Mouse (Mus musculus) macrophage (primary cell): Measurements from ENCODE around the gene Fer. TPM values are rescaled to one million over a fixed set of nuclear protein-coding genes. Genes with fewer than 3 reads are reported as not detected.

ENCODE experiments used
- H3K27ac ChIP-seq: fragments of 350-480 bp; formaldehyde crosslinking; 2 replicates; pipeline ENCODE4 v1.9.0; 2021
- H3K36me3 ChIP-seq: fragments of 350-480 bp; formaldehyde crosslinking; 2 replicates; pipeline ENCODE4 v1.9.0; 2021; ENCODE audit errors: inconsistent target
- H3K4me3 ChIP-seq: fragments of 350-480 bp; formaldehyde crosslinking; 2 replicates; pipeline ENCODE4 v1.9.0; 2021; ENCODE audit errors: inconsistent target
- H3K79me2 ChIP-seq: fragments of 350-480 bp; formaldehyde crosslinking; 2 replicates; pipeline ENCODE4 v1.9.0; 2021; ENCODE audit errors: inconsistent target
- WGBS: methylation state at CpG from one replicate; pipeline ENCODE4 v1.1.7; 2026; ENCODE audit warnings: inconsistent platforms; ENCODE audit not compliant: missing documents; 5-methylcytosine and 5-hydroxymethylcytosine counted together
- polyA plus RNA-seq: library from polyadenylated mRNA; stranded (reverse); fragments of 250-400 nt; gene quantifications from 3 replicates; pipeline ENCODE4 v1.2.4, GENCODE M21; 2018; ENCODE audit warnings: inconsistent platforms

Fer gene
- polyA plus RNA-seq, 1 experiment from 2014 or later: 24.8 TPM

GRCm38 (mm10) chr17:63974253-63974652, 111.4 kb downstream of the Fer start:
- WGBS: 100% methylated on average over 5 of the region's 5 CpGs
- H3K27ac ChIP-seq: no peak overlapping the region
- no peaks in the 10 kb centered on the region for H3K36me3 ChIP-seq
- H3K4me3 ChIP-seq: no peak overlapping the region
- H3K79me2 ChIP-seq: no peaks in the 10 kb centered on the region

- Histone ChIP-seq H3K36me3 (no peaks in the 10 kb centered on the region), H3K79me2 (no peaks in the 10 kb centered on the region), H3K27ac (no peak overlapping the region), H3K4me3 (no peak overlapping the region)
- WGBS: 93% methylated on average over 4 of the region's 4 CpGs
Observed at GRCm38 (mm10) chr17:63978794-63979571, 116.1 kb downstream of the Fer start.

- Histone ChIP-seq H3K79me2 (no peaks in the 10 kb centered on the region), H3K27ac (no peak overlapping the region), H3K4me3 (no peak overlapping the region), H3K36me3 (no peaks in the 10 kb centered on the region)
- 86% methylated on average over 3 of the region's 3 CpGs for WGBS
Observed at GRCm38 (mm10) chr17:63980167-63980566, 117.3 kb downstream of the Fer start.

- WGBS: 55% methylated on average over 2 of the region's 2 CpGs
Observed at GRCm38 (mm10) chr17:63988710-63989109, 125.8 kb downstream of the Fer start.

GRCm38 (mm10) chr17:63991160-63991559, 128.3 kb downstream of the Fer start:
- H3K27ac ChIP-seq: no peak overlapping the region
- no peak overlapping the region for H3K4me3 ChIP-seq
- no peaks in the 10 kb centered on the region for H3K79me2 ChIP-seq
- 96% methylated on average over 3 of the region's 3 CpGs for WGBS
- H3K36me3 ChIP-seq: no peaks in the 10 kb centered on the region

More at GRCm38 (mm10) chr17:63988710-63989109, 125.8 kb downstream of the Fer start:
- Histone ChIP-seq H3K27ac (no peak overlapping the region), H3K4me3 (no peak overlapping the region), H3K79me2 (no peaks in the 10 kb centered on the region), H3K36me3 (no peaks in the 10 kb centered on the region)

- no peak overlapping the region for H3K27ac ChIP-seq
- WGBS: 93% methylated on average over 1 of the region's 1 CpGs
Observed at GRCm38 (mm10) chr17:63995921-63996320, 133.1 kb downstream of the Fer start.

GRCm38 (mm10) chr17:63997643-63998042, 134.8 kb downstream of the Fer start:
- WGBS: 97% methylated on average over 6 of the region's 6 CpGs
- Histone ChIP-seq H3K79me2 (no peaks in the 10 kb centered on the region), H3K4me3 (no peak overlapping the region), H3K36me3 (no peaks in the 10 kb centered on the region), H3K27ac (no peak overlapping the region)

More at GRCm38 (mm10) chr17:63995921-63996320, 133.1 kb downstream of the Fer start:
- Histone ChIP-seq H3K36me3 (no peaks in the 10 kb centered on the region), H3K4me3 (no peak overlapping the region), H3K79me2 (no peaks in the 10 kb centered on the region)

GRCm38 (mm10) chr17:64003444-64003843, 140.6 kb downstream of the Fer start:
- no peak overlapping the region for H3K4me3 ChIP-seq
- no peaks in the 10 kb centered on the region for H3K36me3 ChIP-seq
- no peaks in the 10 kb centered on the region for H3K79me2 ChIP-seq
- no peak overlapping the region for H3K27ac ChIP-seq
- WGBS: 96% methylated on average over 13 of the region's 13 CpGs

GRCm38 (mm10) chr17:64005575-64006249, 142.8 kb downstream of the Fer start:
- no peak overlapping the region for H3K4me3 ChIP-seq
- H3K27ac ChIP-seq: no peak overlapping the region
- 93% methylated on average over 4 of the region's 4 CpGs for WGBS
- no peaks in the 10 kb centered on the region for H3K79me2 ChIP-seq
- H3K36me3 ChIP-seq: no peaks in the 10 kb centered on the region

- Histone ChIP-seq H3K36me3 (no peaks in the 10 kb centered on the region), H3K27ac (no peak overlapping the region), H3K79me2 (no peaks in the 10 kb centered on the region), H3K4me3 (no peak overlapping the region)
- WGBS: 85% methylated on average over 4 of the region's 4 CpGs
Observed at GRCm38 (mm10) chr17:64016606-64017005, 153.7 kb downstream of the Fer start.

- Histone ChIP-seq H3K4me3 (no peak overlapping the region), H3K79me2 (no peaks in the 10 kb centered on the region), H3K36me3 (no peaks in the 10 kb centered on the region), H3K27ac (no peak overlapping the region)
- 98% methylated on average over 5 of the region's 6 CpGs for WGBS
Observed at GRCm38 (mm10) chr17:64018240-64018639, 155.4 kb downstream of the Fer start.

GRCm38 (mm10) chr17:64018870-64019269, 156.0 kb downstream of the Fer start:
- H3K36me3 ChIP-seq: no peaks in the 10 kb centered on the region
- no peak overlapping the region for H3K4me3 ChIP-seq
- WGBS: 89% methylated on average over 3 of the region's 3 CpGs
- H3K27ac ChIP-seq: no peak overlapping the region
- H3K79me2 ChIP-seq: no peaks in the 10 kb centered on the region

- no peak overlapping the region for H3K4me3 ChIP-seq
- H3K36me3 ChIP-seq: no peaks in the 10 kb centered on the region
- no peaks in the 10 kb centered on the region for H3K79me2 ChIP-seq
- H3K27ac ChIP-seq: no peak overlapping the region
- 96% methylated on average over 5 of the region's 5 CpGs for WGBS
Observed at GRCm38 (mm10) chr17:64019646-64020045, 156.8 kb downstream of the Fer start.

GRCm38 (mm10) chr17:64026485-64026884, 163.6 kb downstream of the Fer start:
- Histone ChIP-seq H3K36me3 (no peaks in the 10 kb centered on the region), H3K79me2 (no peaks in the 10 kb centered on the region), H3K27ac (no peak overlapping the region), H3K4me3 (no peak overlapping the region)
- 75% methylated on average over 1 of the region's 2 CpGs for WGBS

GRCm38 (mm10) chr17:64041771-64042170, 178.9 kb downstream of the Fer start:
- H3K4me3 ChIP-seq: no peak overlapping the region
- H3K79me2 ChIP-seq: no peaks in the 10 kb centered on the region
- H3K36me3 ChIP-seq: no peaks in the 10 kb centered on the region
- H3K27ac ChIP-seq: no peak overlapping the region
